Mouse (Mus musculus): Measurements from ENCODE around the gene Plpp3. TPM values are rescaled to one million over a fixed set of nuclear protein-coding genes. Genes with fewer than 3 reads are reported as not detected.

Gene Plpp3
- polyA plus RNA-seq, 1 experiment from 2014 or later: 48.3 TPM

GRCm38 (mm10) chr4:105257667-105258560, 100.8 kb downstream of the Plpp3 start:
- Histone ChIP-seq H3K36me3 (ENCODE audit: control insufficient read depth, insufficient read depth, low read length) (no peaks in the 10 kb centered on the region), H3K9ac (ENCODE audit: low read length) (no peak overlapping the region), H3K27ac (ENCODE audit: low read depth, low read length) (no peak overlapping the region), H3K9me3 (ENCODE audit: control insufficient read depth, low read length) (no peaks in the 10 kb centered on the region), H3K27me3 (ENCODE audit: control insufficient read depth, insufficient read depth, low read length) (no peaks in the 10 kb centered on the region), H3K4me3 (ENCODE audit: low read depth, low read length) (no peak overlapping the region), H3K4me1 (ENCODE audit: control insufficient read depth, insufficient read depth, low read length) (no peaks in the 10 kb centered on the region), H3K4me2 (ENCODE audit: low read depth) (no peak overlapping the region)
- DNase-seq (ENCODE audit: low spot score): no peak
- 78% methylated on average over 11 of the region's 11 CpGs for WGBS
- no peak for ATAC-seq (ENCODE audit: insufficient read depth, low FRiP score, low TSS enrichment)

GRCm38 (mm10) chr4:105260385-105260784, 103.2 kb downstream of the Plpp3 start:
- no peak overlapping the region for H3K9ac ChIP-seq (ENCODE audit: low read length)
- DNase-seq (ENCODE audit: low spot score) (no peak), ATAC-seq (ENCODE audit: insufficient read depth, low FRiP score, low TSS enrichment) (no peak)
- H3K4me1 ChIP-seq (ENCODE audit: control insufficient read depth, insufficient read depth, low read length): no peaks in the 10 kb centered on the region
- H3K9me3 ChIP-seq (ENCODE audit: control insufficient read depth, low read length): no peaks in the 10 kb centered on the region
- H3K4me3 ChIP-seq (ENCODE audit: low read depth, low read length): no peak overlapping the region
- 52% methylated on average over 2 of the region's 2 CpGs for WGBS
- H3K27me3 ChIP-seq (ENCODE audit: control insufficient read depth, insufficient read depth, low read length): no peaks in the 10 kb centered on the region
- H3K4me2 ChIP-seq (ENCODE audit: low read depth): no peak overlapping the region
- no peaks in the 10 kb centered on the region for H3K36me3 ChIP-seq (ENCODE audit: control insufficient read depth, insufficient read depth, low read length)
- no peak overlapping the region for H3K27ac ChIP-seq (ENCODE audit: low read depth, low read length)

GRCm38 (mm10) chr4:105260893-105261769, 104.0 kb downstream of the Plpp3 start:
- no peaks in the 10 kb centered on the region for H3K36me3 ChIP-seq (ENCODE audit: control insufficient read depth, insufficient read depth, low read length)
- H3K9me3 ChIP-seq (ENCODE audit: control insufficient read depth, low read length): no peaks in the 10 kb centered on the region
- no peaks in the 10 kb centered on the region for H3K4me1 ChIP-seq (ENCODE audit: control insufficient read depth, insufficient read depth, low read length)
- ATAC-seq (ENCODE audit: insufficient read depth, low FRiP score, low TSS enrichment) (no peak), DNase-seq (ENCODE audit: low spot score) (no peak)
- no peak overlapping the region for H3K4me3 ChIP-seq (ENCODE audit: low read depth, low read length)
- H3K27me3 ChIP-seq (ENCODE audit: control insufficient read depth, insufficient read depth, low read length): no peaks in the 10 kb centered on the region
- WGBS: 68% methylated on average over 9 of the region's 9 CpGs
- H3K9ac ChIP-seq (ENCODE audit: low read length): no peak overlapping the region
- H3K4me2 ChIP-seq (ENCODE audit: low read depth): no peak overlapping the region
- no peak overlapping the region for H3K27ac ChIP-seq (ENCODE audit: low read depth, low read length)

- WGBS: 87% methylated on average over 12 of the region's 12 CpGs
- no peaks in the 10 kb centered on the region for H3K36me3 ChIP-seq (ENCODE audit: control insufficient read depth, insufficient read depth, low read length)
- no peak for ATAC-seq (ENCODE audit: insufficient read depth, low FRiP score, low TSS enrichment)
Observed at GRCm38 (mm10) chr4:105262358-105262757, 105.2 kb downstream of the Plpp3 start.

GRCm38 (mm10) chr4:105263600-105263999, 106.5 kb downstream of the Plpp3 start:
- H3K9ac ChIP-seq (ENCODE audit: low read length): no peak overlapping the region
- no peak overlapping the region for H3K27ac ChIP-seq (ENCODE audit: low read depth, low read length)
- no peak overlapping the region for H3K4me2 ChIP-seq (ENCODE audit: low read depth)
- ATAC-seq (ENCODE audit: insufficient read depth, low FRiP score, low TSS enrichment): no peak
- H3K27me3 ChIP-seq (ENCODE audit: control insufficient read depth, insufficient read depth, low read length): no peaks in the 10 kb centered on the region
- no peaks in the 10 kb centered on the region for H3K4me1 ChIP-seq (ENCODE audit: control insufficient read depth, insufficient read depth, low read length)
- DNase-seq (ENCODE audit: low spot score): no peak
- no peaks in the 10 kb centered on the region for H3K36me3 ChIP-seq (ENCODE audit: control insufficient read depth, insufficient read depth, low read length)
- no peak overlapping the region for H3K4me3 ChIP-seq (ENCODE audit: low read depth, low read length)
- no peaks in the 10 kb centered on the region for H3K9me3 ChIP-seq (ENCODE audit: control insufficient read depth, low read length)
- WGBS: 94% methylated on average over 8 of the region's 8 CpGs

More at GRCm38 (mm10) chr4:105262358-105262757, 105.2 kb downstream of the Plpp3 start:
- Histone ChIP-seq H3K9me3 (ENCODE audit: control insufficient read depth, low read length) (no peaks in the 10 kb centered on the region), H3K4me2 (ENCODE audit: low read depth) (no peak overlapping the region), H3K27ac (ENCODE audit: low read depth, low read length) (no peak overlapping the region), H3K4me1 (ENCODE audit: control insufficient read depth, insufficient read depth, low read length) (no peaks in the 10 kb centered on the region), H3K27me3 (ENCODE audit: control insufficient read depth, insufficient read depth, low read length) (no peaks in the 10 kb centered on the region), H3K9ac (ENCODE audit: low read length) (no peak overlapping the region), H3K4me3 (ENCODE audit: low read depth, low read length) (no peak overlapping the region)
- DNase-seq (ENCODE audit: low spot score): no peak

- H3K4me1 ChIP-seq (ENCODE audit: control insufficient read depth, insufficient read depth, low read length): no peaks in the 10 kb centered on the region
- no peak overlapping the region for H3K27ac ChIP-seq (ENCODE audit: low read depth, low read length)
- WGBS: 82% methylated on average over 8 of the region's 8 CpGs
- H3K4me3 ChIP-seq (ENCODE audit: low read depth, low read length): no peak overlapping the region
- H3K9ac ChIP-seq (ENCODE audit: low read length): no peak overlapping the region
- H3K27me3 ChIP-seq (ENCODE audit: control insufficient read depth, insufficient read depth, low read length): no peaks in the 10 kb centered on the region
- H3K9me3 ChIP-seq (ENCODE audit: control insufficient read depth, low read length): no peaks in the 10 kb centered on the region
- no peak for ATAC-seq (ENCODE audit: insufficient read depth, low FRiP score, low TSS enrichment)
- no peak for DNase-seq (ENCODE audit: low spot score)
- H3K4me2 ChIP-seq (ENCODE audit: low read depth): no peak overlapping the region
- no peaks in the 10 kb centered on the region for H3K36me3 ChIP-seq (ENCODE audit: control insufficient read depth, insufficient read depth, low read length)
Observed at GRCm38 (mm10) chr4:105265041-105265440, 107.9 kb downstream of the Plpp3 start.

GRCm38 (mm10) chr4:105265678-105266077, 108.5 kb downstream of the Plpp3 start:
- no peak for ATAC-seq (ENCODE audit: insufficient read depth, low FRiP score, low TSS enrichment)
- DNase-seq (ENCODE audit: low spot score): no peak
- Histone ChIP-seq H3K27ac (ENCODE audit: low read depth, low read length) (no peak overlapping the region), H3K4me3 (ENCODE audit: low read depth, low read length) (no peak overlapping the region), H3K27me3 (ENCODE audit: control insufficient read depth, insufficient read depth, low read length) (no peaks in the 10 kb centered on the region), H3K4me1 (ENCODE audit: control insufficient read depth, insufficient read depth, low read length) (no peaks in the 10 kb centered on the region), H3K9me3 (ENCODE audit: control insufficient read depth, low read length) (no peaks in the 10 kb centered on the region), H3K36me3 (ENCODE audit: control insufficient read depth, insufficient read depth, low read length) (no peaks in the 10 kb centered on the region), H3K9ac (ENCODE audit: low read length) (no peak overlapping the region), H3K4me2 (ENCODE audit: low read depth) (no peak overlapping the region)
- 91% methylated on average over 4 of the region's 4 CpGs for WGBS

GRCm38 (mm10) chr4:105268202-105268730, 111.1 kb downstream of the Plpp3 start:
- no peak overlapping the region for H3K4me2 ChIP-seq (ENCODE audit: low read depth)
- WGBS: 85% methylated on average over 6 of the region's 6 CpGs
- H3K4me1 ChIP-seq (ENCODE audit: control insufficient read depth, insufficient read depth, low read length): no peaks in the 10 kb centered on the region
- H3K27me3 ChIP-seq (ENCODE audit: control insufficient read depth, insufficient read depth, low read length): no peaks in the 10 kb centered on the region
- DNase-seq (ENCODE audit: low spot score) (no peak), ATAC-seq (ENCODE audit: insufficient read depth, low FRiP score, low TSS enrichment) (no peak)
- H3K9me3 ChIP-seq (ENCODE audit: control insufficient read depth, low read length): no peaks in the 10 kb centered on the region
- H3K9ac ChIP-seq (ENCODE audit: low read length): no peak overlapping the region
- no peak overlapping the region for H3K27ac ChIP-seq (ENCODE audit: low read depth, low read length)
- no peak overlapping the region for H3K4me3 ChIP-seq (ENCODE audit: low read depth, low read length)
- no peaks in the 10 kb centered on the region for H3K36me3 ChIP-seq (ENCODE audit: control insufficient read depth, insufficient read depth, low read length)
